Mouse (Mus musculus) neural tube, embryonic 13.5 days (tissue): ENCODE measurements around the gene Gm20458. TPM values are rescaled to one million over a fixed set of nuclear protein-coding genes. Genes with fewer than 3 reads are reported as not detected.

Source experiments
- ATAC-seq: fragments of 200-750 bp; cut with Nextera tagmentation; 2 replicates; pipeline ENCODE4 v1.8.0; 2017; ENCODE audit warnings: low read depth, mild to moderate bottlenecking, moderate TSS enrichment, moderate library complexity
- H3K27ac ChIP-seq: fragments of 300-500 bp; sonication (generic); replicated peaks from 2 replicates; pipeline ENCODE4 v1.5.1; 2015; ENCODE audit warnings: moderate library complexity, mild to moderate bottlenecking, inconsistent platforms
- H3K27me3 ChIP-seq: fragments of 300-500 bp; sonication (generic); 2 replicates; pipeline ENCODE4 v1.6.1; 2015; ENCODE audit warnings: mild to moderate bottlenecking, inconsistent platforms
- H3K36me3 ChIP-seq: fragments of 300-500 bp; sonication (generic); 2 replicates; pipeline ENCODE4 v1.6.1; 2015; ENCODE audit warnings: mild to moderate bottlenecking, inconsistent platforms
- H3K4me1 ChIP-seq: fragments of 300-500 bp; sonication (generic); replicated peaks from 2 replicates; pipeline ENCODE4 v1.6.1; 2015; ENCODE audit warnings: inconsistent platforms
- H3K4me2 ChIP-seq: fragments of 300-500 bp; sonication (generic); 2 replicates; pipeline ENCODE4 v1.6.1; 2015; ENCODE audit warnings: inconsistent platforms, mild to moderate bottlenecking, moderate library complexity
- H3K4me3 ChIP-seq: fragments of 300-500 bp; sonication (generic); 2 replicates; pipeline ENCODE4 v1.5.1; 2015; ENCODE audit warnings: mild to moderate bottlenecking, inconsistent platforms
- H3K9ac ChIP-seq: fragments of 300-500 bp; sonication (generic); 2 replicates; pipeline ENCODE4 v1.6.1; 2015; ENCODE audit warnings: moderate library complexity, mild to moderate bottlenecking, inconsistent platforms
- H3K9me3 ChIP-seq: fragments of 300-500 bp; sonication (generic); 2 replicates; pipeline ENCODE4 v1.6.1; 2016; ENCODE audit warnings: inconsistent platforms
- WGBS: fragments of 180-500 bp; shearing (Covaris S2); methylation state at CpG from one replicate; pipeline ENCODE4 v1.1.7; 2015; 5-methylcytosine and 5-hydroxymethylcytosine counted together
- polyA plus RNA-seq: library from polyadenylated mRNA; unstranded; fragments of >200 nt; fragmentation: Nextera tagmentation; extraction: Ambion mirVana; gene quantifications from 2 replicates; pipeline ENCODE4 v1.2.1, GENCODE M21; 2015

Gm20458 gene
- 3.3 and 7.7 TPM in 2 replicates for polyA plus RNA-seq

DNA sequence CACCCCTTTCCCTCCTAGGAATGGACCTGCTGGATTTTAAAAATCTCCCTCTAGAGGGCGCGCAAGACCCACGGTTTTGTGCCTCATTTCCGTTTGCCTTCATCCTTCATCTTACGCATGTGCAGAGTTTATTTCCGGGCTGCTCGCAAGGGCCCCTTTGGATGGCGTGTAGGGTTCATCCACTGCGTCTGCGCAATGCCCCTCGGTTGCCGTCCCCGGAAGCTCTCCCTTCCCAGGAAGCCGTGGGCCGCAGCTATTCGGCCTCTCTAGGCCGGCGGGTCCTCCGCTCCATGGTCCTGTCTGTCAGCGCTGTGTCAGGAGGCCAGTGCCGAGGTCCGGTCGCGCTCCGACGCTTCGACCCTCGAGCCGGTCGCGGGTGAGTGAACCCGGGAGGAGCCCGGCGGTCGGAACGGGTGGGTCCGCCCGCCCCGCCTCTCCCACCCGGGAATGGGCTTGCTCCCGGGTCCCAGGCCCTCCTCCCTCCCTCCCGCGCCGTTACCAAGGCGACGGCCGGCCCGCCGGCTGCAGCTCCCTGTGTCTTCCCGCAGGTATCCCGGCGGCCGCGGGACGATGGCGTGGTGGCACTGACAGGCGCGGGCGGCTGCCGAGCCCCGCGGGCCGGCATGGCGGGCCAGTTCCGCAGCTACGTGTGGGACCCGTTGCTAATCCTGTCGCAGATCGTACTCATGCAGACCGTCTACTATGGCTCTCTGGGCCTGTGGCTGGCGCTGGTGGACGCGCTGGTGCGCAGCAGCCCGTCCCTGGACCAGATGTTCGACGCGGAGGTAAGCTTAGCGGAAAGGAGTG lies at the start of gene Gm20458:
TSS of gene Gm20458 (plus strand) at position 223 of the 807 bp plus-strand sequence.
- H3K36me3 ChIP-seq: peaks cover 28% of the 10 kb centered on the region

DNA sequence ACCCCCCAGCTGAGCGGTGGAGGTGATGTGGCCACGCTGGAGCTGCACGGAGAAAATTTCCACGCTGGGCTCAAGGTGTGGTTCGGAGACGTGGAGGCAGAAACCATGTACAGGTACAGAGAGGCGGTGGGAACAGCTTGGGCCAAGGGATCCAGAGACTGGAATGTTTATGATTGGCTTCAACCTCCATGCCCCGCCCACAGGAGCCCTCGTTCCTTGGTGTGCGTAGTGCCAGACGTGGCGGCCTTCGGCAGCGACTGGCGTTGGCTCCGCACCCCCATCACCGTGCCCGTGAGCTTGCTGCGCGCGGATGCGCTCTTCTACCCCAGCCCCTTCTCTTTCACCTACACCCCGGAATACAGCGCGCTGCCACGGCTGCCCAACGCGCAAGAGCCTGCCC lies 46.6 kb upstream of the Gm20458 start:
- H3K4me2 ChIP-seq: peak overlapping the region; percentile 47
- whole genome bisulfite sequencing: 29% methylated on average over 28 of the region's 28 CpGs
- H3K9me3 ChIP-seq: no peaks in the 10 kb centered on the region
- peak; percentile 47 for ATAC-seq
- no peak overlapping the region for H3K27ac ChIP-seq
- H3K27me3 ChIP-seq: peaks cover 37% of the 10 kb centered on the region
- H3K4me1 ChIP-seq: peaks cover 5% of the 10 kb centered on the region; the same call in 1 of the 2 replicates
- no peak overlapping the region for H3K9ac ChIP-seq
- peak overlapping the region; percentile 14; the same call in 1 of the 2 replicates for H3K4me3 ChIP-seq
- H3K36me3 ChIP-seq: no peaks in the 10 kb centered on the region

More for the DNA sequence above, at the start of gene Gm20458:
- Histone ChIP-seq H3K9me3 (no peaks in the 10 kb centered on the region), H3K4me3 (peak within 1 kb of the TSS; percentile 94), H3K9ac (peak within 1 kb of the TSS; percentile 83), H3K27me3 (no peaks in the 10 kb centered on the region), H3K27ac (peak within 1 kb of the TSS; percentile 93), H3K4me1 (peaks cover 25% of the 10 kb centered on the region), H3K4me2 (peak within 1 kb of the TSS; percentile 87)
- whole genome bisulfite sequencing: under 1% methylated on average over 72 of the region's 79 CpGs
- peak; percentile 100 for ATAC-seq

DNA sequence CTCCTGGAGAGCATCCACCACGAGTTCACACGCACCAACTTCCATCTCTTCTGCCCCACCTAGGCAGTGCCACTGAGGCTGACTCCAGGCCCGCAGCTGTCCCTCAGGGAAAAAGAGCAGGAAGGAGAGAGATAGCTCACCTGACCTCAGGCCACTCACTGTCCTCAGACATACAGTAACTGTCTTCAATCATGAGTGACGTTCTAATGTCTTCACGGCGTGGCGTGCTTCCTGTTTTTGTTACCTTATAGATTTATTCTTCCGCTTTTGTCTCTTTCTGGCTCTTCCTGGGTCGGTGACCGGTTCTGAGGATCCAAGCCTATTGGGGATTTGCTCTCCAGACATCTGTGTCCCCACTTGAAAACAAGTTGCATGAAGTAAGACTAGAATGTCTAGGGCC lies 46.2 kb upstream of the Gm20458 start:
- peak overlapping the region; percentile 47 for H3K4me2 ChIP-seq
- H3K27ac ChIP-seq: no peak overlapping the region
- no peak overlapping the region for H3K9ac ChIP-seq
- H3K4me3 ChIP-seq: 0 out of 2 replicates have a peak overlapping the region, but pooled peaks have one; percentile 14
- H3K36me3 ChIP-seq: no peaks in the 10 kb centered on the region
- peaks cover 33% of the 10 kb centered on the region for H3K27me3 ChIP-seq
- peaks cover 5% of the 10 kb centered on the region; the same call in 1 of the 2 replicates for H3K4me1 ChIP-seq
- no peak for ATAC-seq
- no peaks in the 10 kb centered on the region for H3K9me3 ChIP-seq
- 71% methylated on average over 10 of the region's 10 CpGs for WGBS

DNA sequence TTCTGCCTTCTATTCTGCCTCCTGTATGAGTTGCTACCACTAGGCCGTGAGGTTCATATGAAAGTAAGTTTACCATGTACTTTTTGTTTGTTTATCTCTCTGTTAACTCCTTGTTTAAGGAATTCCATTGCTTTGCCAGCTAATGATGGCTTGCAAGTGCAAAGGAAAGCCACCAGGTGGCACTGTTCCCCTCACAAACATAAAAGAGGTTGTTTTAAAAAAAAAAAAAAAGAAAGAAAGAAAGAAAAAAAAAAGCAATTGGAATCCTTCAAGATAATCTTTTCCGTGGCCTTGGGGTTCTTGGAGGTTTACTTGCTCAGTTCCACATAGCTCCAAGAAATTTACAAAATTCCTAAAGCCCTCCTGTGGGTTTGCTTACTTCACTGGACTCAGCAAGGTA lies 43.6 kb upstream of the Gm20458 start:
- no peak overlapping the region for H3K27ac ChIP-seq
- no peaks in the 10 kb centered on the region for H3K9me3 ChIP-seq
- H3K4me1 ChIP-seq: peaks cover 5% of the 10 kb centered on the region; the same call in 1 of the 2 replicates
- H3K4me3 ChIP-seq: no peak overlapping the region
- H3K9ac ChIP-seq: no peak overlapping the region
- ATAC-seq: no peak
- no peak overlapping the region for H3K4me2 ChIP-seq
- H3K36me3 ChIP-seq: no peaks in the 10 kb centered on the region
- peaks cover 17% of the 10 kb centered on the region for H3K27me3 ChIP-seq
- WGBS: 1% methylated on average over 2 of the region's 2 CpGs

DNA sequence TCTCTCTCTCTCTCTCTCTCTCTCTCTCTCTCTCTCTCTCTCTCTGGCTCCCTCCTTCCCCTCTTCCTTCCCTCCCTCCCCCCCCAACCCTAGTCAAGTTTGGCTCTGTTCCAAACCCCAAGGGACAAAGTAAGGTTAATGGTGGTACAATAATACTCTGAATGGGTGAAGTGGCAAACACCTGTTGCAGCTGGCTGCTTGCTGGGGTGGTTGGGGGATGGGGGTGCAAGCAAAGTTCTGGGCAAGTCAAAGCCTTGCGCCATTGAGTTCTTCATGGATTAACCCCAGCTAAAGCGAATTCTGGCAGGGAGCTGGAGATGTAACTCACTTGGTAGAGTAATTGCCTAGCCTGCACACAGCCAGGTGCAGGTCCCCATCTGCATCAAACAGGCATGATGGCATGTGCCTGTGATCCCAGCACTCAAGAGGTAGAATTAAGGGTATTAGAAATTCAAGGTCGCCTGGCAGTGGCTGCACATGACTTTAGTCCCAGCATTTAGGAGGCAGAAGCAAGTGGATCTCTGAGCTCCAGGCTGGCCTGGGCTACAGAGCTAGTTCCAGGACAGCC lies 42.4 kb upstream of the Gm20458 start:
- Histone ChIP-seq H3K27me3 (peaks cover 16% of the 10 kb centered on the region), H3K27ac (no peak overlapping the region), H3K4me2 (no peak overlapping the region), H3K36me3 (no peaks in the 10 kb centered on the region), H3K9ac (no peak overlapping the region), H3K9me3 (no peaks in the 10 kb centered on the region), H3K4me1 (peaks cover 5% of the 10 kb centered on the region; the same call in 1 of the 2 replicates), H3K4me3 (no peak overlapping the region)
- ATAC-seq: no peak
- WGBS: 27% methylated on average over 3 of the region's 3 CpGs

DNA sequence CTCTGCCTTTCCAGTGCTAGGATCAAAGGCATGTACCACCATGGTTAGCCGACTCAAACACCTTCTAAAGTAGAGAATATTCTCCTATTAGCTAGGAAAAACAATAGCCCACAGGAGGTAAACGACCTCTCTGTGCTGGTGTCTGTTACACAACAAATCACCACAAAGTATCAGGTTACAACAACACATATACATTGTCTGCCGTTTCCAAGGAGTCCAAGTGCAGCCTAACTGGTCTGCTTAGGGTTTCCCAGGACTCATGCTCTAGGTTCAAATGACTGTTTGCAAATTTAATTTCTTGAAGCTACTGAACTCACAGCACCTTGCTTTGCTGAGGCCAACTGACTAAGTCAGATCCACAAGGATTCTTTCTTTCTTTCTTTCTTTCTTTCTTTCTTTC lies 41.3 kb upstream of the Gm20458 start:
- 4% methylated on average over 3 of the region's 3 CpGs for WGBS
- Histone ChIP-seq H3K4me2 (no peak overlapping the region), H3K4me3 (no peak overlapping the region), H3K27me3 (peaks cover 5% of the 10 kb centered on the region; the same call in 1 of the 2 replicates), H3K9ac (no peak overlapping the region), H3K9me3 (no peaks in the 10 kb centered on the region), H3K4me1 (no peaks in the 10 kb centered on the region), H3K27ac (no peak overlapping the region), H3K36me3 (no peaks in the 10 kb centered on the region)
- no peak for ATAC-seq

DNA sequence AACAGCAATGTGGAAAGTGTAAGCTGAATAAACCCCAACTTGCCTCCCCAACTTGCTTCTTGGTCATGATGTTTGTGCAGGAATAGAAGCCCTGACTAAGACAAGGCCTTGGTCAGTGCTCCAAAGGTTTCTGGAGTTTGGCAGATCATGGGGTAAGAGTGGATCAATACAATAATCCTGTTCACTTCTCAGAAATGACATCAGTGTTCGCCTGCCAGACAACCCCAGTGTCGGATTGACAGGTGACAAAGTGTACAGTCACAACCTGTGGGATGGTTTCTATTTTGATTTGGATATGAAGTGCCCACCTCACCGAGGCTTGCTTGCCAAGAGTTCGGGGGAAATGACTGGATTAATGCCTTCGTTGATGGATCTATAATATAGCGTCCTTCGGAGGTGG lies 39.5 kb upstream of the Gm20458 start:
- no peak overlapping the region for H3K4me3 ChIP-seq
- no peaks in the 10 kb centered on the region for H3K4me1 ChIP-seq
- no peak overlapping the region for H3K9ac ChIP-seq
- WGBS: 88% methylated on average over 7 of the region's 7 CpGs
- no peak for ATAC-seq
- no peak overlapping the region for H3K27ac ChIP-seq
- no peaks in the 10 kb centered on the region for H3K36me3 ChIP-seq
- peaks cover 3% of the 10 kb centered on the region; the same call in 1 of the 2 replicates for H3K27me3 ChIP-seq
- H3K4me2 ChIP-seq: no peak overlapping the region
- no peaks in the 10 kb centered on the region for H3K9me3 ChIP-seq

DNA sequence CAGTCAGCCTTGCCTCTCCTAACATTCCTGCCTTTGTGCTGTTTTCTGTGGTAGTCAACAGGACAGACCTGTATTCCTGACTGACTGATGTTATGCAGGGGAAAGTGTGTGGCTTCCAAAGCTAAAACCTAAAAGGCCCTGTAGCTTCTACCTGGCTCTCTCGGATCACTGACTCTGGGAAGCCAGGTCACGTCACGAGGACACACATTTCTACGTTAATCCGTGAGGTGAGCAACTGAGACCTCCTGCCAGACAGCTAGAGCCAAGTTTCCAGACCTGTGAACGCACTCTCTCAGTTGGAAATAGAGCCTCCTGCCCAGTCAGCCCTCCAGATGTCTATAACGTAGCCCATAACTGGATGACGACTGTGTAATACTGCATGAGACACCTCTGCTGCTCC lies 38.8 kb upstream of the Gm20458 start:
- no peaks in the 10 kb centered on the region for H3K9me3 ChIP-seq
- no peak overlapping the region for H3K4me3 ChIP-seq
- no peak for ATAC-seq
- no peak overlapping the region for H3K4me2 ChIP-seq
- no peak overlapping the region for H3K9ac ChIP-seq
- H3K36me3 ChIP-seq: no peaks in the 10 kb centered on the region
- H3K27ac ChIP-seq: no peak overlapping the region
- no peaks in the 10 kb centered on the region for H3K4me1 ChIP-seq
- 86% methylated on average over 8 of the region's 8 CpGs for WGBS
- no peaks in the 10 kb centered on the region for H3K27me3 ChIP-seq

DNA sequence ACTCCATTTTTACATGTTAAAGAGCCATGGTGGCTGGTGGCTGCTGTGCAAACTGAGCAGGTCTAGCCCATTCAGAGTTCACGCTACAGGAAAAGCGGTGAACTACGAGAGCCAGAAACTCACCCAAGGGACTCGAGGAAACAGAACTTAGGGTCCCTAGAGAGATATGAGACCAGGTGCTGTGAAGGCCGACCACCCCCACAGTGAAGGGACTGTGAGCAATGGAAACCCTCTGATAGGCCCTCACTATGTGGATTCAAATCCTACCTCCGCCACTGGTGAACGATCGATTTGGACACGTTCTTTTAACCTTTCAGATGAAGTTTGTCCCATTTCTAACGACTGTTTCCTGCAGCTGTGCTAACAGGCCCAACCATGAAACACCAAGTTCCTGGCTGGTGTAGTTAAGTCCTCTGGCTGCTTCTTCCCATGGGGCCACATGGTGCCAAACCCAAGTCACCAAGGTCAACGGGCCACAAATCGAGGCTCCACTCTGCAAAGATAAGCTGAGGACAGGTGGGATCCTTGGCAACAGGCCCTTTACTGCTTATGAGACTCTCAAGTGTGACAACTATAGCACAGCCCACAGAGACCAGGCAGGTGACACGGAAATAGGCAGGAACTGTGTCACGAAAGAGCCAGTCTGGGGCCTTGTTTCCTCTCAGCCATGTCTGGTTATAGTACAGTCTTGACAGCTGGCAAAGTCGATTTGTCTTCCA lies 37.9 kb upstream of the Gm20458 start:
- Histone ChIP-seq H3K36me3 (no peaks in the 10 kb centered on the region), H3K27ac (no peak overlapping the region)
- 91% methylated on average over 15 of the region's 15 CpGs for WGBS

DNA sequence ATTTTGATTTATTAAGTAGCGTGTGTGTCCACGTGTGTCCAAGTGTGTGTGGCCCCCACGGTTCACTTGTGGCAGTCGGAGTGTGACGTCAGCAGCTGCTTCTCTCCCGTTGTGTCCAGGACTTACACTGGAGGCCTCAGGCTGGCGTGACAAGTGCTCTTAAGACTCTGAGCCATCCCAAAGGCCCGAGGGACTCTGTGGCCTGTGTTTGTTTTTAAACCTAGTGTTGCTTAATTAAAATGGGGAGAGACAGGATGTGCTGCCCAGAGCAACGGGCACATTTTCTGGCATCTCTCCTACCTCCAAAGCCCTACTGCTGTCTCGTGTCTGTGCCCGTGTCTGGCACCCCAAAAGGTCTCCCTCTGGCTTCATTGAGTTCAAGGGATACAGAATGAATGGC lies 37.3 kb upstream of the Gm20458 start:
- no peak overlapping the region for H3K27ac ChIP-seq
- no peak for ATAC-seq

More for the DNA sequence above, 37.9 kb upstream of the Gm20458 start:
- no peaks in the 10 kb centered on the region for H3K9me3 ChIP-seq
- no peaks in the 10 kb centered on the region for H3K4me1 ChIP-seq
- no peaks in the 10 kb centered on the region for H3K27me3 ChIP-seq
- H3K9ac ChIP-seq: no peak overlapping the region
- no peak for ATAC-seq
- H3K4me3 ChIP-seq: no peak overlapping the region
- H3K4me2 ChIP-seq: no peak overlapping the region

DNA sequence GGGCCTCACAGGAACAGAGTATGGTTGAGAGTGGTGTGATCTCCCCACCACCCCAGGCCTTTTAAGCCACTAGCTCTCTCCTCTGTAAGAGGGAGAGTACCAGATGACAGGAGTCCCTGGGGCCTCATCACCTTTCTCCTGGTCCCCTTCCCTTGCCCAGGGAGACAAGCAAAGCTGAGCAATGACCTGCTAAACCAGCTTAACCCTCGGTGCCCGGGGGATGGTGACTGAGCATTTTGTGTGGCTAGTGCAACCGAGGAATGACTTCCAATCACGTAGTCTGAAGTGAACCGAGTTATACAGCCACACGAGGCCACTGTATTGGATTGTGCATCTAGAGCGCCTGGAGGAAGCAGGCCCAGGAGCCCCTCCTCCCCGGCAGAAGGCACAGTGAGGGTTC lies 36.4 kb upstream of the Gm20458 start:
- no peaks in the 10 kb centered on the region for H3K36me3 ChIP-seq
- H3K4me1 ChIP-seq: no peaks in the 10 kb centered on the region
- no peak overlapping the region for H3K9ac ChIP-seq
- WGBS: 84% methylated on average over 8 of the region's 8 CpGs
- no peak overlapping the region for H3K4me2 ChIP-seq
- H3K27ac ChIP-seq: no peak overlapping the region
- ATAC-seq: no peak
- H3K9me3 ChIP-seq: no peaks in the 10 kb centered on the region
- no peak overlapping the region for H3K4me3 ChIP-seq
- peaks cover 2% of the 10 kb centered on the region; the same call in 1 of the 2 replicates for H3K27me3 ChIP-seq

More for the DNA sequence above, 37.3 kb upstream of the Gm20458 start:
- H3K4me1 ChIP-seq: no peaks in the 10 kb centered on the region
- 88% methylated on average over 11 of the region's 11 CpGs for WGBS
- H3K4me2 ChIP-seq: no peak overlapping the region
- H3K36me3 ChIP-seq: no peaks in the 10 kb centered on the region
- no peaks in the 10 kb centered on the region for H3K27me3 ChIP-seq
- H3K4me3 ChIP-seq: no peak overlapping the region
- H3K9me3 ChIP-seq: no peaks in the 10 kb centered on the region
- no peak overlapping the region for H3K9ac ChIP-seq

DNA sequence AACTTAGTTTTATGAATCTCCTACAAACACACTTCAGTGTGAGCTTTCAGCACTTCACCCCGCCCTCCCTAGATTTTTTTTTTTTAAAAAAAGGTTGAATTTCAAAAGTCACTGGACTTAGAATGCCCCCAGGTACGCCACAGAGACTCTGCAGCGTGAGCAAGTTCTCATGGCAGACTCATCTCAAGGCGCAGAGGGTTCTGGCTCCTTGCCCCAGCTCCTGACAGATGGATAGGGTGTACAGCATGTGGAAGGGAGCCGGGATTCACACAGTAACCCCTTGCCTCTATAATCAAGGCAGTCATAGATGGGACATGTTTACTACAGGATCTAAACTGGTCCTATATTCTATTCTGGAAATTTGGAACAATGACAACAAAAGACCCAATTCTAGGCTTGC lies 35.4 kb upstream of the Gm20458 start:
- no peak overlapping the region for H3K4me3 ChIP-seq
- peaks cover 10% of the 10 kb centered on the region; the same call in 1 of the 2 replicates for H3K27me3 ChIP-seq
- H3K27ac ChIP-seq: no peak overlapping the region
- H3K36me3 ChIP-seq: no peaks in the 10 kb centered on the region
- H3K4me2 ChIP-seq: no peak overlapping the region
- 81% methylated on average over 5 of the region's 5 CpGs for WGBS
- H3K9me3 ChIP-seq: no peaks in the 10 kb centered on the region
- no peak overlapping the region for H3K9ac ChIP-seq
- ATAC-seq: no peak
- H3K4me1 ChIP-seq: no peaks in the 10 kb centered on the region; the same call in 1 of the 2 replicates
